Mouse (Mus musculus) cerebellum, adult 2 months (tissue): ENCODE measurements at regions not wholly inside any gene's neighbourhood (a gene's known extent, or its start where the extent isn't known, plus 50 kb on each side); places are given as distances from the start of the nearest gene placed in this dataset.

Experiments used
- CTCF ChIP-seq: fragments of 200-500 bp; IDR thresholded peaks from 2 replicates; pipeline ENCODE4 v1.5.1; 2011; ENCODE audit warnings: low read depth, mild to moderate bottlenecking, control low read depth, low read length, moderate library complexity, borderline replicate concordance; ENCODE audit not compliant: insufficient read depth
- POLR2A ChIP-seq: fragments of 200-500 bp; IDR thresholded peaks from 2 replicates; pipeline ENCODE4 v1.6.1; 2011; ENCODE audit warnings: low read length, control low read depth, borderline replicate concordance; ENCODE audit not compliant: insufficient read depth

DNA sequence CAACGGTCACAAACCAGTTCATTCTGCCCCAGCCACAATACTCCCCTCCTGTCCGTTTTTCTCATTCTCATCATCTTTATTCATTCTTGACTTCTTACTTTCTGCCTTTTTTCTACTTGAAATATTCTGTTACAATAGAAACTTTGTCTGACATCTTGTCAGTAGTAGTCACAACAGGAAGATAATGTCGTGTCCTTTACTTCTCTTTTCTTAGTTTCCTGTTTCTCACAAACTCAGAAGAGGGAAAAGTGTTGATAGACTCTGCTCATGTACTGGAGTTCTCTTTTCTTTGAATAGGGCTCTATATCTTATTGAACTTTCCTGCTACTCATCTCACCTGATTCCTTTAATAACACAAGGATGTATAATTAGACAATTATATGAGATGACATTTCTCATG lies 102.7 kb upstream of the Elavl2 start:
- no peak for TF ChIP-seq POLR2A
- TF ChIP-seq CTCF, result no peak
